Comparison of ENCODE assay signal across 8 mouse cellular contexts in genomic region chr9:82976936-82977335, GRCm38 (mm10). TPM values are rescaled to one million over a fixed set of nuclear protein-coding genes. Genes with fewer than 3 reads are reported as not detected.
DNase-seq lines count a peak whose midpoint lies in the region; ATAC-seq and TF ChIP-seq lines count a peak whose summit lies in the region.

No protein-coding gene starts in this region.

- H3K36me3 ChIP-seq in lung, postnatal 0 days (ENCODE audit: insufficient read depth, low read length) = no peaks in the 10 kb centered on the region
- H3K36me3 ChIP-seq in forebrain, embryonic 14.5 days (ENCODE audit: control insufficient read depth, insufficient read depth, low read length) = no peaks in the 10 kb centered on the region
- H3K36me3 ChIP-seq in intestine, embryonic 15.5 days = no peaks in the 10 kb centered on the region
- no peaks in the 10 kb centered on the region for H3K36me3 ChIP-seq in macrophage (ENCODE audit: inconsistent target)

- no peak overlapping the region for H3K27ac ChIP-seq in lung, postnatal 0 days (ENCODE audit: low read length)
- peak overlapping the region; percentile 59; the same call in 1 of the 2 replicates for H3K27ac ChIP-seq in forebrain, embryonic 14.5 days (ENCODE audit: low read depth, low read length)
- no peak overlapping the region for H3K27ac ChIP-seq in intestine, embryonic 15.5 days
- peak overlapping the region; percentile 88 for H3K27ac ChIP-seq in macrophage

- no peak overlapping the region for H3K9ac ChIP-seq in lung, postnatal 0 days (replicated peaks; ENCODE audit: low read depth)
- H3K9ac ChIP-seq in forebrain, embryonic 14.5 days (ENCODE audit: low read length) = peak overlapping the region; percentile 99; the same call in 1 of the 2 replicates
- H3K9ac ChIP-seq in intestine, embryonic 15.5 days = no peak overlapping the region

- peaks cover 21% of the 10 kb centered on the region for H3K79me2 ChIP-seq in macrophage (ENCODE audit: inconsistent target)

- H3K27me3 ChIP-seq in lung, postnatal 0 days (replicated peaks; ENCODE audit: insufficient read depth, low read length) = no peaks in the 10 kb centered on the region
- no peaks in the 10 kb centered on the region for H3K27me3 ChIP-seq in forebrain, embryonic 14.5 days (replicated peaks; ENCODE audit: control insufficient read depth, insufficient read depth, low read length)
- H3K27me3 ChIP-seq in intestine, embryonic 15.5 days (replicated peaks) = no peaks in the 10 kb centered on the region

- no peak for TF ChIP-seq EP300 in lung, postnatal 0 days (IDR thresholded peaks at IDR 0.05)

- TF ChIP-seq CTCF in lung, postnatal 0 days (IDR thresholded peaks at IDR 0.05) = no peak
- no peak for TF ChIP-seq CTCF in brain, embryonic 14.5 days (IDR thresholded peaks at IDR 0.05; ENCODE audit: borderline replicate concordance, extremely low read depth, insufficient read depth, insufficient read length)

- 33% methylated on average over 5 of the region's 5 CpGs for WGBS in lung, postnatal 0 days
- 7% methylated on average over 5 of the region's 5 CpGs for WGBS in forebrain, embryonic 14.5 days
- WGBS in intestine, embryonic 15.5 days = 27% methylated on average over 5 of the region's 5 CpGs
- 48% methylated on average over 5 of the region's 5 CpGs for WGBS in macrophage (ENCODE audit: missing documents)

- peaks cover 4% of the 10 kb centered on the region; the same call in 1 of the 2 replicates for H3K4me1 ChIP-seq in lung, postnatal 0 days (ENCODE audit: insufficient read depth, low read depth, low read length)
- peaks cover 3% of the 10 kb centered on the region for H3K4me1 ChIP-seq in forebrain, embryonic 14.5 days (ENCODE audit: control insufficient read depth, insufficient read depth, low read length)
- H3K4me1 ChIP-seq in intestine, embryonic 15.5 days (replicated peaks) = peaks cover 2% of the 10 kb centered on the region; the same call in 1 of the 2 replicates

- H3K9me3 ChIP-seq in lung, postnatal 0 days (ENCODE audit: low read length) = no peaks in the 10 kb centered on the region
- no peaks in the 10 kb centered on the region for H3K9me3 ChIP-seq in forebrain, embryonic 14.5 days (replicated peaks; ENCODE audit: control insufficient read depth, low read length)
- no peaks in the 10 kb centered on the region for H3K9me3 ChIP-seq in intestine, embryonic 15.5 days

- ATAC-seq in lung, postnatal 0 days = no peak
- ATAC-seq in forebrain, embryonic 14.5 days = no peak
- no peak for ATAC-seq in intestine, embryonic 15.5 days

- no peak for DNase-seq in lung, postnatal 0 days (ENCODE audit: low spot score)
- DNase-seq in lung, postnatal 4 days = no peak
- peak; percentile 82 for DNase-seq in brain, embryonic 14.5 days (ENCODE audit: low read depth)
- peak; percentile 71 for DNase-seq in forebrain, embryonic 14.5 days (ENCODE audit: low spot score)
- no peak for DNase-seq in urinary bladder, adult 2 months (ENCODE audit: low spot score)
- no peak for DNase-seq in urinary bladder, adult 18-20 months (ENCODE audit: low spot score in 2 of 2)

- TF ChIP-seq POLR2A in brain, embryonic 14.5 days (IDR thresholded peaks at IDR 0.05; ENCODE audit: borderline replicate concordance, extremely low read depth, insufficient read depth, insufficient read length, poor library complexity, severe bottlenecking) = peak; percentile 11; the same call in 1 of the 2 replicates

- peak overlapping the region; percentile 99; the same call in 1 of the 2 replicates for H3K4me3 ChIP-seq in lung, postnatal 0 days (ENCODE audit: low read depth, low read length)
- H3K4me3 ChIP-seq in forebrain, embryonic 14.5 days (ENCODE audit: low read depth, low read length) = peak overlapping the region; percentile 92
- no peak overlapping the region for H3K4me3 ChIP-seq in intestine, embryonic 15.5 days (replicated peaks)
- H3K4me3 ChIP-seq in macrophage (ENCODE audit: inconsistent target) = peak overlapping the region; percentile 69

- H3K4me2 ChIP-seq in lung, postnatal 0 days (replicated peaks; ENCODE audit: low read depth, low read length) = peak overlapping the region; percentile 66; the same call in 1 of the 2 replicates
- peak overlapping the region; percentile 91 for H3K4me2 ChIP-seq in forebrain, embryonic 14.5 days (ENCODE audit: low read length)
- H3K4me2 ChIP-seq in intestine, embryonic 15.5 days (replicated peaks) = peak overlapping the region; percentile 2; the same call in 1 of the 2 replicates

RNA-seq across cellular contexts. Expression of gene Phip, which starts 1.6 kb away (rescaled TPM):
- 31.0 and 38.1 TPM in 2 replicates for polyA plus RNA-seq in lung, postnatal 0 days (2015; fragmentation: Nextera tagmentation; extraction: Ambion mirVana)
- polyA plus RNA-seq in brain, embryonic 14.5 days (2012; rRNA removed) = 27.7 and 36.6 TPM in 2 replicates
- 81.2 and 108 TPM in 2 replicates for polyA plus RNA-seq in forebrain, embryonic 14.5 days (2014; fragmentation: Nextera tagmentation; extraction: Ambion mirVana)
- 53.5 and 61.3 TPM in 2 replicates for polyA plus RNA-seq in intestine, embryonic 15.5 days (2015; fragmentation: Nextera tagmentation; extraction: Ambion mirVana)
- total RNA-seq in macrophage (2018; cell fraction: chromatin; rRNA removed) = 1,000 to 10,000 TPM in 1 of 26 experiments, 100 to 1,000 TPM in 25; 169 to 1,287 (median 557) TPM
- total RNA-seq in macrophage (2018; cell fraction: cytosol; rRNA removed) = 10 to 100 TPM; 18.5 to 48.8 (median 28.0) TPM
- total RNA-seq in macrophage (2018; cell fraction: nucleus; rRNA removed) = 100 to 1,000 TPM in 24 of 26 experiments, 10 to 100 TPM in 2; 77.2 to 907 (median 245) TPM
- polyA plus RNA-seq in macrophage (2018) = 12.0 to 15.6 TPM (median 13.3 TPM) in 3 replicates
- polyA plus RNA-seq in urinary bladder, adult 2 months (2012; rRNA removed) = 8.4 and 11.6 TPM in 2 replicates

Comparison
In these comparisons a context has a peak if more than half of its experiments do, and no peak if none do; other contexts are left out.
1. DNase-seq: peak in brain, embryonic 14.5 days (single experiment) and forebrain, embryonic 14.5 days (single experiment); none in lung, postnatal 0 days (single experiment), lung, postnatal 4 days (0 of 2), urinary bladder, adult 2 months (single experiment) and urinary bladder, adult 18-20 months (0 of 2).
2. H3K27ac ChIP-seq: peak in forebrain, embryonic 14.5 days (single experiment) and macrophage (single experiment); none in lung, postnatal 0 days (single experiment) and intestine, embryonic 15.5 days (single experiment).
3. H3K4me2 ChIP-seq: peak in every context shown above with its lines; median percentile 91 in forebrain, embryonic 14.5 days; 66 in lung, postnatal 0 days; 2 in intestine, embryonic 15.5 days.